Mouse (Mus musculus): ENCODE measurements around the gene Sh2b2. TPM values are rescaled to one million over a fixed set of nuclear protein-coding genes. Genes with fewer than 3 reads are reported as not detected.
A peak's percentile ranks its signal among the peaks of the same experiment; 100 is the strongest.

Gene Sh2b2
- polyA plus RNA-seq (2011; ENCODE audit: insufficient read depth, insufficient read length, low read depth, missing spikeins) = 2.3 and 2.7 TPM in 2 replicates

- Histone ChIP-seq H3K9me3 (replicated peaks; ENCODE audit: control insufficient read depth, insufficient read depth, low read length, poor library complexity, severe bottlenecking) (no peaks in the 10 kb centered on the region), H3K27me3 (ENCODE audit: control insufficient read depth, insufficient read depth, low read length, poor library complexity, severe bottlenecking) (no peaks in the 10 kb centered on the region), H3K4me1 (ENCODE audit: control insufficient read depth, insufficient read depth, low read length) (no peaks in the 10 kb centered on the region), H3K4me3 (ENCODE audit: low read depth, low read length) (peak within 1 kb of the TSS; percentile 20; the same call in 1 of the 2 replicates), H3K9ac (ENCODE audit: low read depth, poor library complexity, severe bottlenecking) (no peak within 1 kb of the TSS), H3K27ac (ENCODE audit: insufficient read depth, low read length) (no peak within 1 kb of the TSS), H3K36me3 (ENCODE audit: control insufficient read depth, insufficient read depth, low read length, poor library complexity, severe bottlenecking) (no peaks in the 10 kb centered on the region)
- TF ChIP-seq POLR2A (IDR thresholded peaks at IDR 0.05; ENCODE audit: insufficient read depth, low read length) = no peak
- TF ChIP-seq EP300 (IDR thresholded peaks at IDR 0.05; ENCODE audit: insufficient read depth, low read depth, low read length) = no peak
- no peak for TF ChIP-seq CTCF (IDR thresholded peaks at IDR 0.05; ENCODE audit: low read depth, low read length)
Observed at GRCm38 (mm10) chr5:136246452-136246838, at the start of gene Sh2b2. Gene Sh2b2 (minus strand): TSS chr5:136246556.

GRCm38 (mm10) chr5:136292971-136293418, 46.6 kb upstream of the Sh2b2 start:
- H3K27ac ChIP-seq (ENCODE audit: insufficient read depth, low read length) = no peak overlapping the region
- H3K4me3 ChIP-seq (ENCODE audit: low read depth, low read length) = no peak overlapping the region
- H3K27me3 ChIP-seq (ENCODE audit: control insufficient read depth, insufficient read depth, low read length, poor library complexity, severe bottlenecking) = no peaks in the 10 kb centered on the region
- H3K4me1 ChIP-seq (ENCODE audit: control insufficient read depth, insufficient read depth, low read length) = no peaks in the 10 kb centered on the region
- H3K36me3 ChIP-seq (ENCODE audit: control insufficient read depth, insufficient read depth, low read length, poor library complexity, severe bottlenecking) = no peaks in the 10 kb centered on the region
- no peaks in the 10 kb centered on the region for H3K9me3 ChIP-seq (replicated peaks; ENCODE audit: control insufficient read depth, insufficient read depth, low read length, poor library complexity, severe bottlenecking)
- H3K9ac ChIP-seq (ENCODE audit: low read depth, poor library complexity, severe bottlenecking) = no peak overlapping the region
- no peak for TF ChIP-seq CTCF (IDR thresholded peaks at IDR 0.05; ENCODE audit: low read depth, low read length)
- TF ChIP-seq POLR2A (IDR thresholded peaks at IDR 0.05; ENCODE audit: insufficient read depth, low read length) = no peak
- no peak for TF ChIP-seq EP300 (IDR thresholded peaks at IDR 0.05; ENCODE audit: insufficient read depth, low read depth, low read length)

GRCm38 (mm10) chr5:136292361-136292760, 46.0 kb upstream of the Sh2b2 start:
- H3K9me3 ChIP-seq (replicated peaks; ENCODE audit: control insufficient read depth, insufficient read depth, low read length, poor library complexity, severe bottlenecking) = no peaks in the 10 kb centered on the region
- H3K4me1 ChIP-seq (ENCODE audit: control insufficient read depth, insufficient read depth, low read length) = no peaks in the 10 kb centered on the region
- no peak overlapping the region for H3K4me3 ChIP-seq (ENCODE audit: low read depth, low read length)
- no peaks in the 10 kb centered on the region for H3K36me3 ChIP-seq (ENCODE audit: control insufficient read depth, insufficient read depth, low read length, poor library complexity, severe bottlenecking)
- no peak for TF ChIP-seq CTCF (IDR thresholded peaks at IDR 0.05; ENCODE audit: low read depth, low read length)
- no peaks in the 10 kb centered on the region for H3K27me3 ChIP-seq (ENCODE audit: control insufficient read depth, insufficient read depth, low read length, poor library complexity, severe bottlenecking)
- H3K9ac ChIP-seq (ENCODE audit: low read depth, poor library complexity, severe bottlenecking) = no peak overlapping the region
- H3K27ac ChIP-seq (ENCODE audit: insufficient read depth, low read length) = no peak overlapping the region

- Histone ChIP-seq H3K36me3 (ENCODE audit: control insufficient read depth, insufficient read depth, low read length, poor library complexity, severe bottlenecking) (no peaks in the 10 kb centered on the region), H3K9me3 (replicated peaks; ENCODE audit: control insufficient read depth, insufficient read depth, low read length, poor library complexity, severe bottlenecking) (no peaks in the 10 kb centered on the region), H3K27ac (ENCODE audit: insufficient read depth, low read length) (no peak overlapping the region), H3K4me1 (ENCODE audit: control insufficient read depth, insufficient read depth, low read length) (no peaks in the 10 kb centered on the region), H3K27me3 (ENCODE audit: control insufficient read depth, insufficient read depth, low read length, poor library complexity, severe bottlenecking) (no peaks in the 10 kb centered on the region), H3K4me3 (ENCODE audit: low read depth, low read length) (no peak overlapping the region), H3K9ac (ENCODE audit: low read depth, poor library complexity, severe bottlenecking) (no peak overlapping the region)
- TF ChIP-seq CTCF (IDR thresholded peaks at IDR 0.05; ENCODE audit: low read depth, low read length) (no peak), POLR2A (IDR thresholded peaks at IDR 0.05; ENCODE audit: insufficient read depth, low read length) (no peak), EP300 (IDR thresholded peaks at IDR 0.05; ENCODE audit: insufficient read depth, low read depth, low read length) (no peak)
Observed at GRCm38 (mm10) chr5:136291562-136291961, 45.2 kb upstream of the Sh2b2 start.

GRCm38 (mm10) chr5:136289776-136290175, 43.4 kb upstream of the Sh2b2 start:
- TF ChIP-seq CTCF (IDR thresholded peaks at IDR 0.05; ENCODE audit: low read depth, low read length) = no peak
- TF ChIP-seq POLR2A (IDR thresholded peaks at IDR 0.05; ENCODE audit: insufficient read depth, low read length) = no peak
- no peak overlapping the region for H3K4me3 ChIP-seq (ENCODE audit: low read depth, low read length)
- H3K27me3 ChIP-seq (ENCODE audit: control insufficient read depth, insufficient read depth, low read length, poor library complexity, severe bottlenecking) = no peaks in the 10 kb centered on the region
- no peak overlapping the region for H3K9ac ChIP-seq (ENCODE audit: low read depth, poor library complexity, severe bottlenecking)
- H3K4me1 ChIP-seq (ENCODE audit: control insufficient read depth, insufficient read depth, low read length) = no peaks in the 10 kb centered on the region
- no peaks in the 10 kb centered on the region for H3K9me3 ChIP-seq (replicated peaks; ENCODE audit: control insufficient read depth, insufficient read depth, low read length, poor library complexity, severe bottlenecking)
- no peak overlapping the region for H3K27ac ChIP-seq (ENCODE audit: insufficient read depth, low read length)
- H3K36me3 ChIP-seq (ENCODE audit: control insufficient read depth, insufficient read depth, low read length, poor library complexity, severe bottlenecking) = peaks cover 2% of the 10 kb centered on the region; the same call in 1 of the 2 replicates

- H3K27me3 ChIP-seq (ENCODE audit: control insufficient read depth, insufficient read depth, low read length, poor library complexity, severe bottlenecking) = no peaks in the 10 kb centered on the region
- TF ChIP-seq CTCF (IDR thresholded peaks at IDR 0.05; ENCODE audit: low read depth, low read length) (no peak), POLR2A (IDR thresholded peaks at IDR 0.05; ENCODE audit: insufficient read depth, low read length) (no peak), EP300 (IDR thresholded peaks at IDR 0.05; ENCODE audit: insufficient read depth, low read depth, low read length) (no peak)
- peaks cover 2% of the 10 kb centered on the region; the same call in 1 of the 2 replicates for H3K36me3 ChIP-seq (ENCODE audit: control insufficient read depth, insufficient read depth, low read length, poor library complexity, severe bottlenecking)
- no peaks in the 10 kb centered on the region for H3K4me1 ChIP-seq (ENCODE audit: control insufficient read depth, insufficient read depth, low read length)
- H3K9me3 ChIP-seq (replicated peaks; ENCODE audit: control insufficient read depth, insufficient read depth, low read length, poor library complexity, severe bottlenecking) = no peaks in the 10 kb centered on the region
- no peak overlapping the region for H3K9ac ChIP-seq (ENCODE audit: low read depth, poor library complexity, severe bottlenecking)
- H3K4me3 ChIP-seq (ENCODE audit: low read depth, low read length) = no peak overlapping the region
- H3K27ac ChIP-seq (ENCODE audit: insufficient read depth, low read length) = no peak overlapping the region
Observed at GRCm38 (mm10) chr5:136288351-136289081, 42.2 kb upstream of the Sh2b2 start.

Measured in ES-Bruce4 (cell line).